Mouse (Mus musculus): ENCODE data around the gene Jmjd1c.
A peak's percentile ranks its signal among the peaks of the same experiment; 100 is the strongest.

The Jmjd1c gene

DNA sequence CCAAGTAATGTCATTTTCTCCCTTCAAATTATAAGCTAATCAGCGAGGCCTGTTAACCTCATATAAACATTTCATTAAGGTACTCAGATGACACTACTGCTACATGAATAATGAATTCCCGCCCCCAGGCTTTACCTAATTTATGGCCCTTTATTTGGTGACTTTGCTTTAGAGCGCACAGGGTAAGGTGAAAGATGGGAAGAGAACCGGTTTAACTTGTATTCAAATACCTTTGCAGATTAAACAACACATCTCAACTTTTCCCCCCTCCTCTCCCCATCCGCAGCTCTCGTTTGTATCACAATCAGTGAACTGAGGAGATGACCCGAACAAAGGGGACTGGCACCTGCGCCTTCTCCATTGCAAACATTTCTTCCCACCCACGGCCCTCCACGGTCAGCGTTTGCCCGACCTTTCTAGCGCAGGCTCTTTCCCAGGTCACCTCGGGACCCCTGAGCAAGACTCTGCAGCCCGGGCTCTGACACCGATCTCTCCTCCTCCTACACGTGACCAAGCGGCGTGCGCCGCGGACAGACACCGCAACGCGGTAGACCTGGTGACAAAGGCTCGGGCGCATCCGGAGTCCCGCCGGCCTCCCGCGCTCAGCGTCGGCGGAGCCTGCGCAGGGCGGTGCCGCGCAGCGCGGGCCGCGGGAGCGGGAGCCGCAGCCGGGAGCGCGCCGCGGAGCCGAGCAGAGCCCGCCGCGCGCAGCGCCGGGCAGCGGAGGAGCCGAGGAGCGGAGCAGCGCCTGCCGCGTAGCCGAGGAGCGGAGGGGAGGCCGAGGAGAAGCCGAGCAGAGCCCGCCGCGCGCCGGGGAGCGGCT lies at the start of gene Jmjd1c:
TSS of gene Jmjd1c (plus strand) at position 328 of the 823 bp plus-strand sequence.
- DNase-seq = peak; percentile 85 to 89

DNA sequence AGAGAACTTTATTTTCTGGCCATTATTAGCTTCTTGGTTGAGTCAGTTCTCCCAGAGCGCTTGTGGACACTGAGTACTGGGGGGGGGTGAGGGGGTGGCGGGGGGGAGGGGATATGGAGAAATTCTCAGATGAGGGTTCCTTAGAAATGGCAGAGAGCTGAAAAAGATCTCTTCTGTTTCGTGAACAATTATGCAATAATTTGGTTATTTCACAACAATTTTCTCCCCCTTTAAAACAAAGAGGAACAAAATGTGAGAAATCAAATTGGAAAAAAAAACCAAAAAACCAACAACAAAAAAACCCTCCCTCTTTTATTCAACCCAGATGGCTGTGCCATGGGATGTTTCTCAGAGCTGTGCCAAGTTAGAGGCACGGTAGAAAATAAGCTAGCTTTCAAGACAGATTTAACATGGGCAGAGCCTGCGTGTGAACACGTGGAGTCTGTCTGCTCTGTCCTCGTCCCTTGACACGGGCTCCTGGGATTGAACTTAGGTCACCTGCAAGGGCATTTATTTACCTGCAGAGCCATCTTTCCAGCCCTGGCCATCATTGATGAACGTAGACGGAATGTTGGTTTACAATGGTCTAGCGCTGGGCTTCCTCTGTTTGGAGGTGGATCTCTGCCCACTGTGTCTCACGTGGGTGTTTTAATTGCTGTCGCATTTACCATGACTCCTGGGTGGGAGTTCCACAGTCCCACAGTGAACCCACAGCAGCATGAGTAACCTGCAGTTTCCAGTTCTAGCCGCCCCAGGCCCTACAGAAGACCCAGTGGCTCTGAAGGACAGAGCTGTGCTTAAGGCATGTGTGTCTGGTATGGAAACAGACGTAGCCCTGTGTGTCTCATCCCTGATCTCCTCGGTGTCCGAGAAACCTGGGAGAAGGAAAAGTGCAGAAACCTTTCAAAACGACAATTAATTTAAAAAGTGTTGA lies 47.9 kb upstream of the Jmjd1c start:
- DNase-seq = no peak

DNA sequence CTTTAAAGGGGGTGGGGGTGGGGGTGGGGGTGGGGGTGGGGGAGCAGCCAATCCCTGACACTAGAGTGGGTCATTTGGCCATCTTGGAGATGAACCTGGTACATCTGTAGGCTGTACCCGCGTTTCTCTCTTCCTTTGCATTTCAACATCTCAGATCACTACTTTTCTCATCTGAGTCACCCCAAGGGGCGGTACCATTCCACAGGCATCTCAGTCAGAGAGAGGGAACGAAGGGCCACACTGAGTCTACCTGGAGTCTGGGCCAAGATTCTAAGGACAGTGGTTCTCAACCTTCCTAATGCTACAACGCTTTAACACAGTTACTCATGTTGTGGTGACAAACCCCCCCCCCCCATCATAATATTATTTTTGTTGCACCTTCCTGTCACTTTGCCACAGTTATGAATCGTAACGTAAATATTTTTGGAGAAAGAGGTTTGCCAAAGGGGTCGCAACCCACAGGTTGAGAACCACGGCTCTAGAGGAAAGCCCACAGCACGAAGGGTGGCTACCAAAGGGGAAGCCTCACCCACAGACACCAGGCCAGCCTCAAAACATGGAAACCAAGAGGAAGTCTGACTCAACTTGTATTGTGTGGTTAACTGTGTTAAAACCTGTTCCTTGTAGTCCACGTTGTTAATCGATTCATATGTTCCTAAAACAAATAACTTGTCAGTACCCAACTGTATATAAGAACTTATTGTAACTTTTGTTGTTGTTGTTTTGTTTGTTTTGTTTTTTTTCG lies 46.9 kb upstream of the Jmjd1c start:
- no peak for DNase-seq

DNA sequence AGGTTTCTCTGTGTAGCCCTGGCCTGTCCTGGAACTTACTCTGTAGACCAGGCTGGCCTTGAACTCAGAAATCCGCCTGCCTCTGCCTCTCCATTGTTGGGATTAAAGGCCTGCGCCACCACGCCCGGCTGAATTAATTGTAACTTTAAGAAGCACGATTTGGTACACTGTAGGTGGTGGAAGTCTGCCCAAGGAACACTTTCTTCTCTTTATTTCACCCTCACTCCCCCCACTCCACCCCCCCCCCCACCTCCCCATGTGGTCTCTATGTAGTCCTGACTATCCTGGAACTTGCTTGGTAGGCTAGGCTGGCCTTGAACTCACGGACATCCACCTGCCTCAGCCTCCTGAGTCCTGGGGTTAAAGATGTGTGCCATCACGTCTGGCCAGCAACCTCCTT lies 46.3 kb upstream of the Jmjd1c start:
- no peak for DNase-seq

DNA sequence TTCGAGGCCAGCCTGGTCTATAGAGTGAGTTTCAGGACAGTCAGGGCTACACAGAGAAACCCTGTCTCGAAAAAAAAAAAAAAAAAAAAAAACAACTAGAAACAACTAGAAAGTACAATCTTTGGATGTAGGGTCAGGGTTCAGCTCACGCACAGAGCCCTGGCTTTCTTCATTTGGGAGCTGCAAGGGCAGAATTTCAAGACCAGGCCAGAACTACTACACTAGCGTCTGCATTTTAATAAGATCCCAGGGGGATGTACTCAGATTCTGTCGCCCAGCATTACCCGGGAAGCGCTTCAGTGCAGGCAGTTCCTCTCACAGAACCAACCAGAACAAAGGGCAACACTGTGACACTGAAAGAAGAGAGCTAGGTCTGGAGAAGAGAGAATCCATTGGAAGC lies 45.2 kb upstream of the Jmjd1c start:
- no peak for DNase-seq

DNA sequence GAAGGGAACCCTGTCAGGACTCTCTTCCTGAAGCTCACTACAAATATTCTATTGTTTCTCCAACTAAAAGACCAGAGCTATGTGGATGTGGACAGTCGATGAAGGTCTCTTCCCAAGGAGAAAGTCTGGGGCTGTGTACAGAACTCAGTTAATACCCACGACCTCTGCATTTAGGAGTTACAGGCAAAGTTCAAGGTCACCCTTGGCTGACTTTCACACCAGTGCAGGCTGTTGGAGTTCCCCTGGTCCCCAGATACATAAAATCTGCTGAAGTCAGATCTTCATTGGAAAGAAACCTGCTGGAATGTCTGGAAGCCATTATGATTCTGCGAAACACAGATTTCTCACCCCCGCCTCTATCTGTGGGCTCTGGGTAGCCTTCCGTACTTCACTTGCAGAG lies 44.5 kb upstream of the Jmjd1c start:
- no peak for DNase-seq

DNA sequence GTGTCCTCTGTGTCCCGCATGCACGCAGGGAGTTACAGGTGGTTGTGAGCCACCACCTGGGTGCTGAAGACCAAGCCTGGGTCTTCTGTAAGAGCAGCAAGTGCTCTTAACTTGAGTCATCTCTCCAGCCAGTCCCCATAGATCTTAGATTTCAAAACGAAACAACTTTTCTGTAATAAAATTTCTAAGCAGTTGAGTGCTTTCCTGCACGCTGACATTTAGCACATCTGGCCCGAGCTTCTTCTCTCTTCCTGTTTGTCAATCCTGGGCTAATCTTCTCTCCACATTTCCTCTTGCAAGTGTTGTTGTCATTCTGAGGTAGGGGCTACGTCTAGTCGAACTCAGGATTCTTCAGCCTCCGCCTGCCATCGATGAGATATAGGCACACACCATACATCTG lies 43.5 kb upstream of the Jmjd1c start:
- no peak for DNase-seq

DNA sequence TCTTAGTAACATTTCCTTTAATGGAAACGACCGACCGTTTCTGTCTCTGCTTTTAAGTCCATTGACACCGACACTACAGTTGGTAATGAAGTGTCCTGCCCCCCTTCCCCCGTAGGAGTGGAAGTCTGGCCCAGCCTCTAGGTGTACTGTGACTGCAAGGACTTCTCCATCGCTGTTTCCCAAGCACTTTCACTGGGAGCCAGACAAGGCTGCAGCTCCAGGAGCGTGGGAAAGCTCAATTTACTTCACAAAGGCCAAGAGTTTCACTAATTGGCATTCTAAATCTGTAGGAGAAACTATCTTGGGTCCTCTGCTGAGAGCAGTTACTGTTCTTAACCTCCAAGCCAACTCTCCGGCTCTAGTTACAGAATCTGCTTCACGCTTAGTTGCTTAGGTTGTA lies 42.5 kb upstream of the Jmjd1c start:
- DNase-seq = no peak

DNA sequence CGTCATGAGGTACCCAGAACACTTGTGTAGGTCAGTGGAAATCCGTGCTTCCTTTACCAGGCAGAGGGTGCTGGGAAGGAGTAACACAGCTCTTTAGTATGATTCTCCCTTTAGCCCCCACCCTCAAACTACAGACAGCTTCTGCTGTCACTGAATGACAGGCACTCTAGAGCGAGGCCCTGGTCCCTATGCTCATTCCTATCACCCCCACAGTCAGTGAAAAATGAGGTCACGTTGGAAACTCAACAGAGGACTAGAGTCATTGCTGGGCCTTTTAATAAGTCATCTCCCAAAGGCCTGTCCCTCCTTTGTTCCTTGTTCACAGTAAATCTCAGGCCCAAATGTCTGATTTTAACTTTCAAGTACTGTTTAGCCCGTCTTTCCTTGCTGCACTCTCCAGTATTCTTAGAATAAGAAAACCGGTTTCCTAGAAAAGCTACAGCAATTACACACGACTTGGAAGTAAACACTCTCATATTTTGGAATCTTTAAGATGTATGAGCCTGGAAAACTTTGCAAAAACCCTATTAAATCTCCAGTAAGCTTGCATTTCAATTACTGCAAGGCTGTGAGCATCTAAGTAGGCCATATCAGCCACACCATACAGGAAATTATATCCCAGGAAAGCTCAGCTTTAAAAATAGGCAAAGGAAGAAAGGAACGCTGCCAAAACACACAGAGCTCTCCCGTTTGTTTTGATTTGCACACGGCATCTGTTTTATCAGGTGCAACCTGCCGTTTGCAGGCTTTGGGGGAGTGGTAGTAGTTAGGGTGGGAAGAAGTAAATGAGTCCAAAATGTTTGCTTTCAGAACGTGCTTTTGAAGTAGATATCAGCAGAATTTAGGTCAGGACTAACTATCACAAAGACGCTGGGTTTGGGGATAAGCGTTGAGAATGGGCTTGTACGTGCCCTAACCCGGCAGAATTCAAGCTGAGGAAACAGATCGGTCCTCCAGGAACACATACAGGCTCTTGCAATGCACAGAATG lies 39.8 kb upstream of the Jmjd1c start:
- DNase-seq = peak; percentile 69 to 76

DNA sequence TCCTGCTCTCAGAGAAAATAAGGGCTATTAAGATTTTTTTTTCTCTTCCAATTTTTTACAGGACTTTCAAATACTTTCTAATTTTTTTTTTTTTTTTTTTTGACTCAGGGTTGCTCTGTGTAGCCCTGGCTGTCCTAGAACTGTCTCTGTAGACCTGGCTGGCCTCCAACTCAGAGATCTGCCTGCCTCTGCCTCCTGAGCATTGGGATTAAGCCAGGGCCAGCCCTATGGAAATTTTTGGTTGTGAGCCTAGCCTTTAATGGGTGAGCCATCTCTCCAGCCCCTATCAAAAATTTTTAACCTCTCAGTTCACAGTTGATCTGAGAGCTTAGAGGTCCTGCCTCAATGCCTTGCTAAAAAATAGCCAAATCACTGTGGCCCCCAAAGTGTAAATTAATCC lies 38.7 kb upstream of the Jmjd1c start:
- peak in 1 of 2 experiments; percentile 40 for DNase-seq

DNA sequence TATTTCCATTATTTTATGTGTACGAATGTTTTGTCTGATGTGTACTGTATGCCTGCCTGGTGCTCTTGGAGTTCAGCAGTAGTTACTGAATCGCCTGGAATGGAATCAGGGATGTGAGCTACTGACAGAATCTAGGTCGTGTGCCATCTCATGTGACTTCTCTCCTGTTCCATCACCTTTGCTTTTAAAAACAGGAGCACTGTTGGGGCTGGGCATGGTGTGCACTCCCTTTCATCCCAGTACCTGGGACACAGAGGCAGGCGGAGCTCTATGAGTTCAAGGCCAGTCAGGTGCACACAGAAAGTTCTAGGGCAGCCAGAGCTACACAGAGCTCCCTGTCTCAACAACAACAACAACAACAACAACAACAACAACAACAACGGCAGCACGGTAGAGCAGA lies 38.2 kb upstream of the Jmjd1c start:
- no peak for DNase-seq

DNA sequence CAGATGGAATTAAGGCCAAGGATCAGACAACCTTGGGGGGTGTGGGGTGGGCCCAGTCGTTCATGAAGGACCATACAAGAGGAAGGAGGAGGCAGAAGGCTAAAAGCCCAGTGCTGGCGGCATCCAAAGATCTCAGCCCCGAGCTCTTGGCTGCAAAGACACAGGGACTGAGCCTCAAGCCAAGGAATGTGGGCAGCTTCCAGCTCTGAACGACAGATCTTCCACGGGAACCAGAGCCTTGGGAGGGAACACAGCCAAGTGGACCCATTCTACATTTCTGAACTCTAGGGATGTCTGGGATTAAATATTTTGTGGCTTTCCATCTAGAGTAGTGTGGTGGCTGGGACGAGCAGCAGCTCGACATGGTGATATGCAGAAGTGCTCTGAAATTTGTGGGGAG lies 37.6 kb upstream of the Jmjd1c start:
- peak; percentile 80 to 83 for DNase-seq

DNA sequence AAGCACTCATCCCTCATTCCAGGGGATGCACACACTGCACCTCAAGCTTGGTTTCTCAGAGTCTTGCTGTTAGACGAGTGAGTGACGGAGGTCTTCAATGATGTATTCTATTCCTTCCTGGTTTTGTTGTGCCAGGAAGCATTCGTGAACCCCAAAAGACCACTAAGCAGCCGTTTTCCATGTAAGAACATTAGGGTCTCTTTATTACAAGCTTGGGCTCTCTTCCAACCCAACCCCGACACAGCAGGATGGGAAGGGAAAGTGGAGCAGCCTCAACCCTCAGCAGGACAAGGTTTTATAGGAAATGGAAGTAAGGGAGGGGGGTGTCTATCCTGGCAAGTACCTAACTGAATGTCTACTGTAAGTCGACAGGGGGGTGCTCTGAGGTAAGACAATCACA lies 37.2 kb upstream of the Jmjd1c start:
- DNase-seq = no peak

DNA sequence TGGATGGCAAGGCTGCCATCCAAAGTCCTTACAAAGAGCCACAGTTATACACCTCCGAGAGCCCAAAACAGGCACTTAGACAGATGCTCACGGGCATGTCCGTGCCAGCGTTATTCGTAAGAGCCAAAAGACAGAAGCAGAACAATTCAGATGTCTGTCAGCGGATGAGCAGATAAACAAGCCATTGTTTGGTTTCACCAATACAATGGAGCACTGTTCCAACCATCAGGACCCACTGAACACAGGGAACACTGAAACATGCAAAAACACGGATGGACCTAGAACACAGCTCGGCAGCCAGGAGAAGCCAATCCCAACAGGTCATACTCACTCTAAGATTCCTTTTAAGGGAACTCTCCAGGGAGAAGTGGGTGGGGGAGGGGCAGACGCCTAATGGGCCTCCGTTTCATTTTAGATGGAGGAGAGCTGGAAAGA lies 34.5 kb upstream of the Jmjd1c start:
- peak in 1 of 2 experiments; percentile 38 for DNase-seq

DNA sequence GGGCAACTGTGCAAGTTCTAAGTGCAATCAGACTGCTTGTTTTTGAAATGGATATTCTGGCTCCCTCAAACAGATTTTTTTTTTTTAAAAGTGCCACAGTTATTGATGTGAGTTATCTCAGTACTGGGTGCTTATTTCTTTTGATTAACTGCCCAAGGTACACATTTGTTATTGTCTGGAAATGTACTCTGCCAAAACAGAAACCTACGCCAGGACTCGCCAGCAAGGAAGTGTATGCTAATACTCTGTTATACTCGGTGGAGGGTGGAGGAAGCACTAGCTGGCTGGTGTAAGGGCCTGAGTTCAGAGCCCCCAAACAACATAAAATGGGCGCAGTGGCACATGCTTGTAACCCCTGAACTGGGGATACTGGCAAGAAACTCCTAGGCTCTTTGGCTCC lies 34.1 kb upstream of the Jmjd1c start:
- no peak for DNase-seq

DNA sequence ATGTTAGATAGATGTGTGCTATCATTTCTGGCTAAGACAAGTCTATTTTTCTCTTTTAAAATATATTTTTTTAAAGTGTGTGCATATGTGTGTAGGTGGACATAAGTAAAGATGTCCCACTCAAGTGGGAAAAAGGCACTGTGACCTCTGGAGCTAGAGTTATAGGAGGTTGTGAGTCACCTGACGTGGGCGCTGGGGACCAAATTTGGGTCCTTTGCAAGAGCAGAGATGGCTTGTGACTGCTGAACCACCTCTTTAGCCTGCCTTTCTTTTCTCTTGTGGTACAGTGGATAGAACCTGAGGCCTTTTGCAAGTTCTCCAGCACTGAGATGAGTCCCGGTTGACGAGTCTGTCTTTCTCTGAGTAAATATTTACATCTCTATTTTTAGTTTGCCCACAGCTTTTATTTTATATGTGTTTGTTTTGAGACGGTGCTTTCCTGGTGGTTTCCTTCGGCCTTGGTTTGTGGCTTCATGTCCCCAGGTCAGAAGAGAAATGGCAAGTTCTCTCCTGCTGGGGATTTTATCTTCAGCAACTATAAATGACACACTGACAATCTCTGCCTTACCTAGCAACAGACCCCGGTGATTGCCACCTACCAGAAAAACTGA lies 30.5 kb upstream of the Jmjd1c start:
- DNase-seq = no peak

DNA sequence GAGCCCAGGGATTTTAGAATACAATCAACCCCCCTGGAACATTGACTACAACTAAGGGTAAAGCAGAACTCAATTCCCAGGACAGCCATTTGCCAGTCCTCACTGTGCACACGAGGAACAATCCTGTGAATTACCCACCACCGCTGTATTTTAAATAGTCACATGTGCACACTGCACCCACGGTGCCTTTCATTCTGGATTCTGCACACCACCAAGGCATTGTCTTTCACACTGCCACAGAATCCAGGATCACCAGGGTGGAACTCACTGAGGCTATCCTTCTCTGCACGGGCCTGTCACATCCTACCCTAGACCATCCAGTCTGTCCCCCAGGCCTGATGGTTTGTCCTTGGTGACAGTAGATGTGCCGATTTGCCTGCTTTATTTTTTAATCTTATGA lies 30.0 kb upstream of the Jmjd1c start:
- no peak for DNase-seq

DNA sequence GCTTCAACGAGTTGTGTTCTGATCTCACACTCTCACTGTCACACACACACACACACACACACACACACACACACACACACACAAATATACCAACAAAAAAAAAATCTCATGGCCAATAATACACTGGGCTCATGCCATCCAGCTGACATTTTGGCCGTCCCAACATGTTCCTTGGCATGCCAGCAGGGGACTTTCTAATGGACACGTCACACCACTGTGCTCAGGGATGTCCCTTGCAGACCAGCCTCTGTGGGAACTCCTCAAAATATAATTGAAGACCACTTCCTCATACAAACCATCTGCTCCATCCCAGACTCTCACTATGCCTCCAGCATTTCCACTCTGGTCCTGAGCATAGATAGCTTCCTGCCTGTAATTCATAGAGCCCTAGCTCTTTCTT lies 29.5 kb upstream of the Jmjd1c start:
- DNase-seq = no peak

DNA sequence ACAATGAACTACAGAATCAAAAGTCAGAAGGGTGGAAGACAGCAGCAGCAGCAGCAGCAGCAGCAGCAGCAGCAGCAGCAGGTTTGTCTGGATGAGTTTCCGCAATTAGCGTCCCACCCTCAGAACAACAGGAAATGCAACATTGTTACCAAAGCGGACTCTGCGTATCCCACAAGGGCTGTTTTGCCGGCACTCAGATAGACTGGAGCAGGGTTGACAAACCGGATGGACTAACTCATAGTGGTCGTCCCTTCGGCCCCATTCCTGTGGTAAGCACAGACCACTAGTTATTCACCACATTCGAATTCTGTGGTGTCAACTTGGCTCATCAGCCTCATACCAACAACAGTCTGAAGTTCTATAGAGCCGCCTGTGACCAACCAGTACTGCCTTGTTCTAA lies 26.9 kb upstream of the Jmjd1c start:
- DNase-seq = no peak

DNA sequence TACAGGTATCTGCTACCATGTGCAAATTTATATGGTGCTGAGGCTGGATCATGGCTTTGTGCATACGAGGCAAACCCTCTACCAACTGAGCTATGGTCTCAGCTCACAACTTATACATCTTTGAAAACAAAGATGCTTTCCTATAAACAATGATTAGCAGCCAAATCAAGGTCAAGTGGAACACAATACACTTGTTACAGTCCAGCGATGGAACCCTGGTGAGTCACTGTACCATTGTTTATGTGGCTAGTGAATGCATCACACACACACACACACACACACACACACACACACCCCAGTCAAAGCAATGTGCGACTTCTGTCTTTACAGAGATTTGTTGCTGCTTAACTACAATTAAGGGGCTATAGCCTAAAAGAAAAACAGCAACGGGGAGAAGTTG lies 24.5 kb upstream of the Jmjd1c start:
- no peak for DNase-seq

DNA sequence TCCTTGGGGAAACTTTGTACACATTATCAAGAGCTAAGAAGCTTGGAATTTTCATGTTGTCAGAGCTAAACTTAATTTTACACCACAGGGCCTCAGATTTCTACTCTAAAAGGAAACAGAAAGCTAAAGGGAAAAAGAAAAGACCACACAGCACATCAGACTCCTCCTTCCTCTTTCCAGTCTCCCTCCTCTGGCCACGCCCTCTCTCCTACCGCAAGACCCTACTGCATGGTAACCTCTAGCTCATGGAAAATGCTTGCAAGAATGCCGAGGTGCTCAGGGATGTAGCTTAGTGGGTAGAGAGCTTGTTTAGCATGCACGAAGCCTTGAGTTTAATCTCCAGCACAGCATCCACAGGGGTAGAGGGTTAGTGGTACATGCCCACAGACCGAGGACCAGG lies 24.0 kb upstream of the Jmjd1c start:
- no peak for DNase-seq

Measured in cerebellum, postnatal 36 days (tissue).